Mouse (Mus musculus) CH12.LX (cell line): ENCODE measurements around the gene Sim2.

Source experiments
- CTCF ChIP-seq, 2 experiments: IDR thresholded peaks in 1 of 2; conservative IDR thresholded peaks in 1 of 2; 2 replicates each; pipeline ENCODE4 v1.5.1; 2011 to 2012; ENCODE audit warnings: low read depth in 2 of 2, low read length in 2 of 2, improper control_type of control experiment in 1 of 2, inconsistent platforms in 1 of 2, mild to moderate bottlenecking in 1 of 2, moderate library complexity in 1 of 2
- GABPA ChIP-seq: IDR thresholded peaks from 2 replicates; pipeline ENCODE4 v1.6.1; 2012; ENCODE audit warnings: low read depth, low read length, improper control_type of control experiment, inconsistent platforms; ENCODE audit not compliant: insufficient replicate concordance
- HCFC1 ChIP-seq: IDR thresholded peaks from 2 replicates; pipeline ENCODE4 v1.6.1; 2012; ENCODE audit warnings: low read depth, mild to moderate bottlenecking, inconsistent platforms, low read length, improper control_type of control experiment
- POLR2A ChIP-seq: IDR thresholded peaks from 2 replicates; pipeline ENCODE4 v1.6.1; 2011; ENCODE audit warnings: low read depth, mild to moderate bottlenecking, improper control_type of control experiment, low read length
- USF1 ChIP-seq: IDR thresholded peaks from 2 replicates; pipeline ENCODE4 v1.6.1; 2014; ENCODE audit warnings: low read depth, mild to moderate bottlenecking, inconsistent platforms, low read length, improper control_type of control experiment
- ZNF384 ChIP-seq: IDR thresholded peaks from 2 replicates; pipeline ENCODE4 v1.6.1; 2012; ENCODE audit warnings: low read depth, low read length, improper control_type of control experiment, inconsistent platforms

DNA sequence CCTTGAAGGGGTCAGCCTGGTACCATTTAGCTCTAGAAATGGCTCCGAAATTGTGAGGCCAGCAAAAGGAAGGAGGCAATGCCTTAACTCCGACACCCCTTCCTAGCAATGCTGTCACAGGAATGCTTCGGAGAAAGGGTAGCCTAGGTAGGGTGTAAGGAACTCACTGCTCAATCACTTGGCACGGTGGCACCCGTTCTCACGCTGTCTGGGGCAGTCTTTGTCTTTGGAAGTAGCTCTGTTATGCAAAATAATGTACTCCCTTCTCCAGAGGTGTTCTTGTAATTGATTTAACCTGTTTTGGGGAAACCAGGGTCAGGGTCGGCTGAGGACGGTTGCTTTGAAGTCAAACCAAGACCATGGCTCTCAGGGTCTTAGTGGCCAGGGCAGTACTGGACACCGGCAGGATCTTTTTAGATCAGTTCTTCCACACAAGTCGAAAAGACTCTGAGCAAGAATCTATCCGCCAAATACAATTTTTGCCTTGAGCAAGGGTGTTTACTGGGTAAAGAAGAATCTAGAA, 3.6 kb downstream of the Sim2 start:
- TF ChIP-seq CTCF (conservative IDR thresholded peaks at IDR 0.05 in 1 of 2, IDR thresholded peaks at IDR 0.05 in 1 of 2; ENCODE audit: low read depth in 2 of 2, low read length in 2 of 2) (no peak), POLR2A (no peak), USF1 (no peak), HCFC1 (no peak), ZNF384 (no peak), GABPA (no peak)
